Mouse (Mus musculus) hematopoietic stem cell, adult 5-6 weeks (primary cell): ENCODE results near the gene Slc9a1. TPM values are rescaled to one million over a fixed set of nuclear protein-coding genes. Genes with fewer than 3 reads are reported as not detected.

Experiments used
- total RNA-seq: library from RNA; stranded (forward); fragments of 172-1452, 232-1000 nt; gene quantifications from 2 replicates; pipeline ENCODE4 v1.2.3, GENCODE M21; 2017

Gene Slc9a1
- total RNA-seq, 1 experiment from 2014 or later, result 16.9 TPM

Other genes starting within 250 kb of the Slc9a1 start
- 46.9 and 58.8 TPM in 2 replicates for gene Wasf2, start 239.2 kb upstream of the Slc9a1 start, total RNA-seq
- gene Cd164l2, start 157.6 kb upstream of the Slc9a1 start, total RNA-seq, result not detected in 2 replicates
- gene Gpr3, start 157.2 kb upstream of the Slc9a1 start, total RNA-seq, result 0.25 and 0.50 TPM in 2 replicates
- gene Map3k6, start 128.9 kb upstream of the Slc9a1 start, total RNA-seq, result 1.8 and 3.5 TPM in 2 replicates
- gene Sytl1, start 106.6 kb upstream of the Slc9a1 start, total RNA-seq, result 7.2 and 20.1 TPM in 2 replicates
- gene Tmem222, start 91.9 kb upstream of the Slc9a1 start, total RNA-seq, result 11.6 and 21.5 TPM in 2 replicates
- gene Wdtc1, start 16.2 kb upstream of the Slc9a1 start, total RNA-seq, result 11.3 and 13.7 TPM in 2 replicates
- not detected in 2 replicates for gene Tent5b, start 110.4 kb downstream of the Slc9a1 start, total RNA-seq
- gene Trnp1, start 128.8 kb downstream of the Slc9a1 start, total RNA-seq, result not detected in 2 replicates
- not detected in 2 replicates for gene Kdf1, start 149.3 kb downstream of the Slc9a1 start, total RNA-seq
- 194 and 277 TPM in 2 replicates for gene Nudc, start 176.3 kb downstream of the Slc9a1 start, total RNA-seq
- not detected in 2 replicates for gene Nr0b2, start 183.7 kb downstream of the Slc9a1 start, total RNA-seq
- gene Gpatch3, start 205.0 kb downstream of the Slc9a1 start, total RNA-seq, result 11.9 and 20.9 TPM in 2 replicates
- 15.1 and 21.8 TPM in 2 replicates for gene Gpn2, start 214.7 kb downstream of the Slc9a1 start, total RNA-seq
- gene Sfn, start 232.5 kb downstream of the Slc9a1 start, total RNA-seq, result 3.4 and 7.9 TPM in 2 replicates